Mouse (Mus musculus) megakaryocyte, embryonic 14.5 days (primary cell): Measurements from ENCODE around the gene Grik5. TPM values are rescaled to one million over a fixed set of nuclear protein-coding genes. Genes with fewer than 3 reads are reported as not detected.
"Not testable (repeated sequence)": the region's sequence is repeated elsewhere in the genome, so short reads cannot be mapped to it uniquely, and the experiment has no call there.

ENCODE experiments used
- H3K27me3 ChIP-seq: replicated peaks from 2 replicates; pipeline ENCODE3; 2012; ENCODE audit warnings: inconsistent platforms
- H3K36me3 ChIP-seq: replicated peaks from 2 replicates; pipeline ENCODE3; 2012; ENCODE audit warnings: low read length, inconsistent platforms, mixed read lengths
- H3K4me1 ChIP-seq: 2 replicates; pipeline ENCODE4 v1.6.1; 2012; ENCODE audit warnings: inconsistent platforms
- H3K4me3 ChIP-seq: replicated peaks from 2 replicates; pipeline ENCODE3; 2012; ENCODE audit warnings: moderate library complexity, mild to moderate bottlenecking, inconsistent platforms
- H3K9me3 ChIP-seq: 2 replicates; pipeline ENCODE4 v1.6.1; 2012; ENCODE audit warnings: inconsistent platforms
- FLI1 ChIP-seq: IDR thresholded peaks from 2 replicates; pipeline ENCODE4 v1.6.1; 2012; ENCODE audit warnings: low read length, inconsistent platforms, mixed read lengths
- GATA1 ChIP-seq: IDR thresholded peaks from 3 replicates; pipeline ENCODE4 v1.6.1; 2012; ENCODE audit warnings: mixed read lengths, low read length, inconsistent platforms, borderline replicate concordance
- polyA plus RNA-seq: library from polyadenylated mRNA; stranded (reverse); fragments of >175 nt; gene quantifications from 2 replicates; pipeline ENCODE4 v1.2.3, GENCODE M21; 2012; ENCODE audit warnings: low replicate concordance; ENCODE audit not compliant: insufficient read depth

The Grik5 gene
- polyA plus RNA-seq, 1 experiment, result 6.5 TPM

GRCm38 (mm10) chr7:25067338-25067737 lies 4.8 kb downstream of the Grik5 start:
- Histone ChIP-seq H3K4me1 (peaks cover 50% of the 10 kb centered on the region), H3K4me3 (no peak overlapping the region), H3K27me3 (peaks cover 25% of the 10 kb centered on the region), H3K9me3 (no peaks in the 10 kb centered on the region), H3K36me3 (peaks cover 68% of the 10 kb centered on the region)
- TF ChIP-seq FLI1 (no peak), GATA1 (no peak)

GRCm38 (mm10) chr7:25063900-25064299 lies 8.2 kb downstream of the Grik5 start:
- H3K27me3 ChIP-seq, result peaks cover 6% of the 10 kb centered on the region
- no peaks in the 10 kb centered on the region for H3K9me3 ChIP-seq
- peaks cover 86% of the 10 kb centered on the region for H3K36me3 ChIP-seq
- TF ChIP-seq FLI1 (no peak), GATA1 (no peak)
- no peak overlapping the region for H3K4me3 ChIP-seq
- peaks cover 19% of the 10 kb centered on the region for H3K4me1 ChIP-seq

- H3K4me1 ChIP-seq, result peaks cover 19% of the 10 kb centered on the region
- peak overlapping the region; percentile 15 for H3K4me3 ChIP-seq
- no peaks in the 10 kb centered on the region for H3K9me3 ChIP-seq
- H3K27me3 ChIP-seq, result peaks cover 6% of the 10 kb centered on the region
- H3K36me3 ChIP-seq, result peaks cover 86% of the 10 kb centered on the region
- no peak for TF ChIP-seq FLI1
- no peak for TF ChIP-seq GATA1
Observed at GRCm38 (mm10) chr7:25063346-25063745, 8.8 kb downstream of the Grik5 start.

DNA sequence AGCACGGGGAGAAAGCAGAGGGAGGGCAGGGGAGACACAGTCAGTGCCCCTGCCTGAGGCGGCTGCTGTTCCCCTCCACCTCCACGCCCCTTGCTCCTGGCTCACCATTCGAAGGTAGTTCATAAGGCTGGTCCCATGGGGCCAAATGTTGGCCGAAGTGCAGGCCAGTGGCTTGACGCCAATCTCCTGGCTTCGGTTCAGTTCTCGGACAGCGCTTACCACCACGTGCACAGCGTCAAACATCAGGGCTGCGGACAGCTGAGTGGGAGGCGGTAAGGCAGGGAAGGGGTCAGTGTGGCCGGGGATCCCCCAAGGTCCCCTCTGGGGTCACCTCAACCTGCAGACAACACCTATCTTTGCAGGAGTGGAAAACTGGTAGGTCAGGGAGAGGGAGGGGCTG lies 13.3 kb downstream of the Grik5 start:
- H3K9me3 ChIP-seq, result no peaks in the 10 kb centered on the region
- H3K4me1 ChIP-seq, result peaks cover 21% of the 10 kb centered on the region
- no peak for TF ChIP-seq GATA1
- no peak for TF ChIP-seq FLI1
- peaks cover 84% of the 10 kb centered on the region for H3K36me3 ChIP-seq
- H3K27me3 ChIP-seq, result peaks cover 2% of the 10 kb centered on the region
- H3K4me3 ChIP-seq, result no peak overlapping the region

- TF ChIP-seq GATA1, result no peak
- Histone ChIP-seq H3K9me3 (no peaks in the 10 kb centered on the region), H3K4me1 (peaks cover 18% of the 10 kb centered on the region), H3K36me3 (peaks cover 83% of the 10 kb centered on the region), H3K27me3 (peaks cover under 1% of the 10 kb centered on the region), H3K4me3 (no peak overlapping the region)
Observed at GRCm38 (mm10) chr7:25058394-25058793, 13.8 kb downstream of the Grik5 start.

GRCm38 (mm10) chr7:25057888-25058287 lies 14.3 kb downstream of the Grik5 start:
- peaks cover 81% of the 10 kb centered on the region for H3K36me3 ChIP-seq
- H3K9me3 ChIP-seq, result no peaks in the 10 kb centered on the region
- TF ChIP-seq FLI1, result no peak
- TF ChIP-seq GATA1, result no peak
- no peak overlapping the region for H3K4me3 ChIP-seq
- peaks cover 16% of the 10 kb centered on the region for H3K4me1 ChIP-seq
- no peaks in the 10 kb centered on the region for H3K27me3 ChIP-seq

GRCm38 (mm10) chr7:25056951-25057350 lies 15.2 kb downstream of the Grik5 start:
- no peak for TF ChIP-seq GATA1
- TF ChIP-seq FLI1, result no peak
- H3K4me1 ChIP-seq, result peaks cover 12% of the 10 kb centered on the region
- no peaks in the 10 kb centered on the region for H3K27me3 ChIP-seq
- no peaks in the 10 kb centered on the region for H3K9me3 ChIP-seq
- peaks cover 76% of the 10 kb centered on the region for H3K36me3 ChIP-seq
- H3K4me3 ChIP-seq, result no peak overlapping the region

GRCm38 (mm10) chr7:25052587-25052986 lies 19.6 kb downstream of the Grik5 start:
- H3K27me3 ChIP-seq, result no peaks in the 10 kb centered on the region
- TF ChIP-seq GATA1 (no peak), FLI1 (no peak)
- H3K4me3 ChIP-seq, result no peak overlapping the region
- H3K36me3 ChIP-seq, result peaks cover 56% of the 10 kb centered on the region
- peaks cover 22% of the 10 kb centered on the region for H3K4me1 ChIP-seq
- no peaks in the 10 kb centered on the region for H3K9me3 ChIP-seq

GRCm38 (mm10) chr7:25049295-25049930 lies 22.7 kb downstream of the Grik5 start:
- no peak for TF ChIP-seq GATA1
- TF ChIP-seq FLI1, result no peak
- no peaks in the 10 kb centered on the region for H3K27me3 ChIP-seq
- peaks cover 11% of the 10 kb centered on the region for H3K4me1 ChIP-seq
- no peak overlapping the region for H3K4me3 ChIP-seq
- H3K36me3 ChIP-seq, result peaks cover 54% of the 10 kb centered on the region
- H3K9me3 ChIP-seq, result no peaks in the 10 kb centered on the region

DNA sequence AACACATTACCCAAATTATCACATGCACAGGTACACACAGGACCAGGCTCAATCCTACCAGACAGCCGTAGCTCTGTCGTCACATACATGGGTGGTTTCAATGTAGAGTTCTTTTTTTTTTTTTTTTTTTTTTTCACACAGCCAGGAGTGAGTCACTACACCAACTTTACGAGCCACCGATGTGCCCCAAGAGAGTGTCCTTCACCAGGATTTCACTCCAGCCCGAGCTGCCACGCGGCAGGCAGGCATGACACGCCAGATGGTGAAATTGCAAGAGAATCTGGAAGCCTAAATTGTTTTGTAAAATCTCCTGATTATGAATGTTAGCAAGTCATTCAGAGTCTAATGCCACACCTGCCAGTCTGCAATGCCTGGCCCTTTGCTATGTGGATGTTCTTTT lies 24.8 kb downstream of the Grik5 start:
- Histone ChIP-seq H3K4me1 (peaks cover 10% of the 10 kb centered on the region), H3K9me3 (no peaks in the 10 kb centered on the region), H3K27me3 (no peaks in the 10 kb centered on the region), H3K4me3 (no peak overlapping the region), H3K36me3 (peaks cover 64% of the 10 kb centered on the region)
- no peak for TF ChIP-seq GATA1
- TF ChIP-seq FLI1, result no peak

- not testable (repeated sequence) for H3K27me3 ChIP-seq, H3K9me3 ChIP-seq, H3K4me3 ChIP-seq, H3K4me1 ChIP-seq
- peaks cover 73% of the 10 kb centered on the region for H3K36me3 ChIP-seq
Observed at GRCm38 (mm10) chr7:25044599-25044998, 27.5 kb downstream of the Grik5 start.
